Mouse (Mus musculus): ENCODE measurements around the gene Kazn.
A peak's percentile ranks its signal among the peaks of the same experiment; 100 is the strongest.

Gene Kazn

GRCm38 (mm10) chr4:142242750-142243383, 3.7 kb upstream of the Kazn start:
- DNase-seq (ENCODE audit: low read depth, low spot score) = peak; percentile 32

DNA sequence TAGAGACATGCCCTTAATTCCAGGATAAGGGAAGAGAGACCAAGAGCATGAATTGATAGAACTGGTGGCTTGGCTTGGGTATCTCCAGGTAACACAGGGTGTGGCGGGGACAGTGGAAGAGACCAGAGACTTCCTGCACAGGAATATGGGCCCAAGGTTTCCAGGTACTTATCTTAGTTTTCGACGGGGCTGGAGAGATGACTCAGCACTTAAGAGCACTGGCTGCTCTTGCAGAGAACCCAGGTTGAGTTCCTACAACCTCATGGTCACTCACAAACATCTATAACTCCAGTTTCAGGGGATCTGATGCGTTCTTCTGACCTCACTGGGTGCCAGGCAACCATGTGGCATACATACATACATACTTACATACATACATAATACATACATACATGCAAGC, 3.0 kb upstream of the Kazn start:
- no peak for DNase-seq (ENCODE audit: low read depth, low spot score)

- no peak for DNase-seq (ENCODE audit: low read depth, low spot score)
Observed at GRCm38 (mm10) chr4:142240874-142241273, 1.7 kb upstream of the Kazn start.

DNA sequence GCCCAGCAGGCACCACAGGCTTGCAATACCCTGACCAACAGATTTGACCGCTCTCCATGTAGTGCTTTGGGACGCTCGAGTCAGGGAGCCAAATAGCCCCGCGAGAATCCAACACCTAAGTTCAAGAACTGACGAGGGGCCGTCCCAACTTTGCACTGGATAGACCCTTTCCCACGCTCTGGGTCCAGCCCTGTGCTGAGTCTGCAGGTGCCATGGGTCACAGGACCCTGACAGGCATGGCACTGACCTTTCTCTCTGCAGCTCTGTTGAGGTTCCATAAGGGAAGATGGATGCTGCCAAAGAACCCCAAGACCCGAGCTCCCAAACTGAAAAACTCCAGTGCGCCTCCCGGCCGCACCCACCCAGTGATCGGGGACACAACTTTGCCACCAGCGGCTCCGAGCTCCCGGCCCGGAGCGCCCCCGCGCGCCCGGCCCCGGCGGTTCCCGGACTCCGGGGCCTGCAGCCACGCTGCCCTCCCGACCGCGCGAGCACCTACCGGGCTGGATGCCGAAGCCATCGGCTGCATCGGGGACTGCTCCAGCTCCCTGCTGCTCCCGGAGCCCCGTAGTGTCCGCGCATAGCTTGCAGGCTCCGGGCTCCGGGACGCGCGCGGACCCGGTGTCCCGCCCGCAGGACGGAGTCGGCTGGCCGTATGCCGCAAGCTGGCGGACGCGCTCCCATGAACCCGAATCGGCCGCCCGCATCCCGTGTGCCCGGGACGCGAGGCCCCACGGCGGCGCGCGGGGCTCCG, 538 bp downstream of the Kazn start:
- DNase-seq (ENCODE audit: low read depth, low spot score) = peak; percentile 62

DNA sequence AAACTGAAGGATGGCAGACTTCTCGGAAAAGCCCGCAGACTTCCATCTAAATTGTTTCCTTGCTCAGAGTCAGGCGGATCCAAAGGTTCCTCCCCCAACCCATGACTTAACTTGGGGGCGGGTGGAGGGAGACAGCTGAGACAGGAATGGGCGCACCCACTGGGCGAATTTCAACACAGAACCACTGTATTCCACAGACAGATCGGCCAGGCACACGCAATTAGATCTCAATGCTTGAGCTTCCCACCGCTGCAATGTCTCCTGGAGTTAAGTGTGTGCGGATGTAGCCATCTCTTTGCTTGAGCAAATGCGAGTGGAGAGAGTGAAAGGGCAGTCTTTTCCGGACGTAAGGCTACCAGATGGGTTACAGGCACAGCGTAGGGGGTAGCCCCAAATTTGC, 1.2 kb downstream of the Kazn start:
- DNase-seq (ENCODE audit: low read depth, low spot score) = peak; percentile 75

GRCm38 (mm10) chr4:142236681-142237080, 2.5 kb downstream of the Kazn start:
- DNase-seq (ENCODE audit: low read depth, low spot score) = no peak

- DNase-seq (ENCODE audit: low read depth, low spot score) = no peak
Observed at GRCm38 (mm10) chr4:142235426-142235825, 3.8 kb downstream of the Kazn start.

GRCm38 (mm10) chr4:142234828-142235227, 4.4 kb downstream of the Kazn start:
- peak; percentile 89 for DNase-seq (ENCODE audit: low read depth, low spot score)

- peak; percentile 39 for DNase-seq (ENCODE audit: low read depth, low spot score)
Observed at GRCm38 (mm10) chr4:142228821-142229575, 10.2 kb downstream of the Kazn start.

DNA sequence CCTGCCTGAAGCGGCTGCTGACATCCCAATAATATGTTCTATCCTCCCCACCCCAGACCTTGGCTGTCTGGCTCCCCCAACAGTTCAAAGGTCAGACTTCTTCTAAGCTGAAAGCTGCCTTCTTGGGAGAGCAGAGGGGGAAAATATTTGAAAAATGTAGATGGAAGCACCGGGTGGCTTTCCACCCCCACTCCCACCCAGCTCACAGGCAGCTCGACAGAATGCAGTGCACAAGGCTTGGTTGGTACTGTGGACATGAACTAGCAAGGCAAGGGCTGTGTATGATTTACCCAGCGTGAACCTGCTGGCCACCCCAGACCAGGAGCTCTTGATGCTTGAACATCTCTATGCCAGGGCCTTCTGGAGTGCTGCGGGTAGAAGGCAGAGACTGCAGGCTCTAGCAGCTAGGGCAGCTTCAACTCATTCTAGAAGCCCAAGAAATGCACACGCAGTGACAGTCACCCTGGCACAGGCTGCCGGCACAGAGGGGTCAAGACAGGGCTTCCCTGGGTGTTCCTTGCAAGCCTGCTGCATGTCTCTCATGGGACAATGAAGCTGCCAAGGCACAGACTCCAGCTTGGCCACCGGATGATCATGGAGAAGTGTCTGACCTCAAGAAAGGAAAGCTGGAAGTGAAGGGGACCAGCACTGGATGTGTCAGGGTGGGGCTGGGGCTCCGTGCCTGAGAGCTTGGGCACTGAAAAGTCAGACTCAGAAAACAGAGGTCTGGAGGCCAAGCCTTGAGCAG, 15.1 kb downstream of the Kazn start:
- no peak for DNase-seq (ENCODE audit: low read depth, low spot score)

GRCm38 (mm10) chr4:142222385-142222784, 16.8 kb downstream of the Kazn start:
- DNase-seq (ENCODE audit: low read depth, low spot score) = no peak

- DNase-seq (ENCODE audit: low read depth, low spot score) = no peak
Observed at GRCm38 (mm10) chr4:142221757-142222072, 17.5 kb downstream of the Kazn start.

DNA sequence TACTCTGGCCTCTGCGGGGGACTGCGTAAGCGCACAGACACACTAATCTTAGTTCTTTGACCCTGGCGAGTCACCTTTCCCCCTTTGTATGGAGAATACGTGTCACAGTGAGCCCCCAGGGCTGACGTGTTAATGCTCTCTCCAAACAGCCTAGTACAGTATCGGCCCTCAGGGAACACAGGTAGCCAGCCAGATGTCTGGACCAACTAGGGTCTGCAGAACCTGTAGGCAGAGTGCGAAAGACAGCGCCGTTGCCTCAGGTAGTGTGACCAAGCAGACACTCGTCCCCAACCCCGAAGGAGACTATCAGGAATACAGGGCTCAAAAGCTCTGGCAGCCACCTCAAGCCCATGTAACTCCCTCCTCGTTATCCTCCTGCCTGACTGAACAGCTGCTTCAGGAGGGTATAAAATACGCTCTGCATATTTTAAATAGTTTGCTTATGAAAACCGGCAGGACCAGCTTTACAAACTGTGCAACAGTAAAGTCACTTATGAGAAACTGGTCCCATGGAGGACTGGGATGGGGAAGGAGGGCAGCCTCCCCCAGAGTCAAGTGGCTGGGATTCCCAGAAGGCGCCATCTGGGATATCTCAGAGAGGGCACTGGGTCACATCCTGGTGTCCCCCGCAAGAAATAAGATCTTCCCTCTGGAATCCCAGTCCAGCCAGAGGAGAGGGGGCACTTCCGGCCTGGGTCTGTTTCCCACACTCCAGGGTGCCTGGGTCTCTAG, 18.0 kb downstream of the Kazn start:
- DNase-seq (ENCODE audit: low read depth, low spot score) = no peak

GRCm38 (mm10) chr4:142218997-142219396, 20.2 kb downstream of the Kazn start:
- DNase-seq (ENCODE audit: low read depth, low spot score) = peak; percentile 84

DNA sequence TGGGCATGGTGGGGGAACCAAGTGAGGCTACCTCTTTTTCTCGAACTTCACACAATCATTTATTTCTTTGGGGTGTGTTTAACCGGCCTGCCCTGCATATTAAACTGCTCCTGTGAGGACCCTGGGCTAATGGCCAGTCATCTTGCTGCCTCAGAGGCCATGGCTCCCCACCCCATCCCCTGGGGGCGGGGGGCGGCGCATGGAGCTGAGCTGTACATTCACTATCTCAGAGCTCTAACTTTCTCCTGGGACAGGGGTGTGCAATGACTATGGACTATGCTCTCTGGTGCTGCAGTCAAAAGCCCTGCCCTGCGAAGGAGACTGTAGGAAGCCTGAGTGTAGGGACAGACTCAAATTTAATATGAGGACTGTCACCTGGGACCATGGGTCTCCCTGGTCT, 22.2 kb downstream of the Kazn start:
- DNase-seq (ENCODE audit: low read depth, low spot score) = no peak

- no peak for DNase-seq (ENCODE audit: low read depth, low spot score)
Observed at GRCm38 (mm10) chr4:142215760-142216159, 23.4 kb downstream of the Kazn start.

DNA sequence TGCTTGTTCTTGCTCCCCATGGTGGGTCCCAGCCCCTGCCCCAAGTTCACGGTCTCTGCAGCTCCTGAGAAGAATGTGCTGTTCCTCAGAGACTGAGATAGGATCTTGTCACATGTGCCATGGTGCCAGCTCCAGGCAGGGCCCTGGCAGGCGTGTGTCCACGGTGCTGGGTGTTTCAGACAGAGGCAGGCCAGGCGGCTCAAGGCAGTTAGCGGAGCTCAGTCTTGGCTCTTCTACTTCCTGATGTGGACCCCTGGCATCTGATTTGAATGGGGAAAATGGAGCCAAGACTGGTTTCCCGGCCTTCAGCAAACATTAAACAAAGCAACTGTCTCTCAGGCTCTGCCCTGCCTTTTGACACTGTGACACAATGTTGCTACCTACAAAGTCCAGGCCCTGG, 24.7 kb downstream of the Kazn start:
- DNase-seq (ENCODE audit: low read depth, low spot score) = no peak

DNA sequence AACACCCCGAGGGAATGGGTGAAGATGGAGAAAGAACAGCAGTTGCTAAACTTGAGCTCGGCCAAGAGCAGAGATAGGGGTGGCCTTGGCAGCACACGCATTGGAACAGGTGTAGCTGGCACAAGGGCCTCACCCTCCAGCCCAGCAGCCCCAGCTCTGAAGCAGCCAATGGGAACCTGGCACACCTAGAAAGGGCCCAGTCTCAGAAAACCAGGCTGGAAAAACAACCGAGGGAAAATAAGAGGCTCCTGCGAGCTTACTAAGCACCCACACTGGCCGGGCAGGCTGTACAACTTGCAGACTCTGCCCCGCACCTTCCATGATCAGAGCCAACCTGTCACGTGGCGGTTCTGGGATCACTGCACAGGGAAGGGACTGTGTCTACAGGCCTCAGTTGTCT, 26.8 kb downstream of the Kazn start:
- DNase-seq (ENCODE audit: low read depth, low spot score) = no peak

DNA sequence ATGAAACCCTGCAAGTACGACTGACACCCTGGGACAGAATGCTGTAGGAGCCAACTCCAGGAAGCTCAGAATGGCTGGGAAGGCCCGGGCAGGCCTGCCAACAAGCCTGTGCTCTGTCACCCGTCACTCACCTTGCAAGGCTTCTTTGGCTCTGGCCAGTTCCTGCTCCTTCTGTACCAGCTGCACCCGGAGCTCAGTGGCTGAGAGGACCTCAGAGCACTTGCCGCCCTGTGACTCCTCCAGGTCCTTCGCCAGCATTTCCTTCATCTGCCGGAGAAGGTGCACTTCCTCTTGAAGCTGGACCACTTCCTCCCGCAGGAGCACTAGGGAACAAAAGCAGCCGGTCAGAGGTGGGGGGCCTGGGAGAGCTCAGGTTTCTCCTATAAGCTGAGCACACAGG, 29.3 kb downstream of the Kazn start:
- no peak for DNase-seq (ENCODE audit: low read depth, low spot score)

DNA sequence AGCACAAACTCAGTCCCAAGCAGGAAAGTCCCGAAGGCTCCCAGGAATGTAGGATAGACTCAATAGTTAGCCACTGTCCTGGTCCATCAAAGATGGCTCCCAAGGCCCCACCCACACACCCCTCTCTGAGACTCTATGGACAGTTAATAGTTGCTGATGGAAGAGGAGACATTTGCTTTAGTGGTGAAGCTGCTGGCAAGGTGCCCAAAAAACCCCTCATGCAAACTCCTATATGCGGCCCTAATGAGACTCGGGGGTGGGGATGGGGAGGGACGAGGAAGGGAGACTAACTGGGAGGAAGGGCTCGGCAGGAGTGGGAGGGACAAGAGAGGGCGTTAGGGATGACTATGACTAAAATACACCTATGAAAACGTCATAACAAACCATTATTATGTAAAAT, 29.7 kb downstream of the Kazn start:
- no peak for DNase-seq (ENCODE audit: low read depth, low spot score)

- DNase-seq (ENCODE audit: low read depth, low spot score) = peak; percentile 96
Observed at GRCm38 (mm10) chr4:142205693-142206092, 33.5 kb downstream of the Kazn start.
